Mouse (Mus musculus) MEL (cell line): ENCODE results near the gene Fbxl8.

Experiments
- CTCF ChIP-seq, 3 experiments: IDR thresholded peaks in 2 of 3; conservative IDR thresholded peaks in 1 of 3; 2 replicates each; pipeline ENCODE4 v1.5.1; 2011 to 2012; ENCODE audit warnings: low read length in 3 of 3, low read depth in 2 of 3, mild to moderate bottlenecking in 2 of 3, improper control_type of control experiment in 1 of 3, inconsistent platforms in 1 of 3, mixed read lengths in 1 of 3, moderate library complexity in 1 of 3; ENCODE audit not compliant: control insufficient read depth in 1 of 3, insufficient read depth in 1 of 3, poor library complexity in 1 of 3, severe bottlenecking in 1 of 3
- EP300 ChIP-seq, 2 experiments: IDR thresholded peaks; 2 replicates each; pipeline ENCODE4 v1.6.1; 2011; ENCODE audit warnings: improper control_type of control experiment in 2 of 2, low read length in 2 of 2, low read depth in 1 of 2, mild to moderate bottlenecking in 1 of 2
- POLR2AphosphoS2 ChIP-seq: IDR thresholded peaks from 2 replicates; pipeline ENCODE4 v1.6.1; 2011; ENCODE audit warnings: low read length, improper control_type of control experiment
- RCOR1 ChIP-seq: IDR thresholded peaks from 2 replicates; pipeline ENCODE4 v1.6.1; 2012; ENCODE audit warnings: low read depth, mild to moderate bottlenecking, inconsistent platforms, low read length, improper control_type of control experiment
- TCF12 ChIP-seq: IDR thresholded peaks from 2 replicates; pipeline ENCODE4 v1.6.1; 2014; ENCODE audit warnings: low read depth, mild to moderate bottlenecking, inconsistent platforms, low read length, improper control_type of control experiment, moderate library complexity
- ZKSCAN1 ChIP-seq: IDR thresholded peaks from 2 replicates; pipeline ENCODE4 v1.6.1; 2012; ENCODE audit warnings: low read depth, mild to moderate bottlenecking, inconsistent platforms, low read length, improper control_type of control experiment, moderate library complexity
- ZNF384 ChIP-seq: IDR thresholded peaks from 2 replicates; pipeline ENCODE4 v1.6.1; 2012; ENCODE audit warnings: low read depth, mild to moderate bottlenecking, inconsistent platforms, low read length, improper control_type of control experiment

- TF ChIP-seq ZNF384 (no peak), TCF12 (no peak), POLR2AphosphoS2 (no peak), RCOR1 (no peak), EP300 (IDR thresholded peaks at IDR 0.05; ENCODE audit: low read depth in 1 of 2, low read length in 2 of 2) (no peak), ZKSCAN1 (no peak), CTCF (IDR thresholded peaks at IDR 0.05 in 2 of 3, conservative IDR thresholded peaks at IDR 0.05 in 1 of 3; ENCODE audit: control insufficient read depth in 1 of 3, insufficient read depth in 1 of 3, low read depth in 2 of 3, low read length in 3 of 3, poor library complexity in 1 of 3, severe bottlenecking in 1 of 3) (no peak)
These were observed 54.3 kb downstream of the Fbxl8 start for GRCm38 (mm10) chr8:105318662-105319190.
